Mouse (Mus musculus) midbrain, embryonic 16.5 days (tissue): ENCODE measurements at regions not wholly inside any gene's neighbourhood (a gene's known extent, or its start where the extent isn't known, plus 50 kb on each side); places are given as distances from the start of the nearest gene placed in this dataset.

Experiments used
- ATAC-seq: fragments of 200-750 bp; cut with Nextera tagmentation; 2 replicates; pipeline ENCODE4 v1.8.0; 2017; ENCODE audit warnings: moderate TSS enrichment
- H3K27ac ChIP-seq: fragments of 300-500 bp; sonication (generic); 2 replicates; pipeline ENCODE4 v1.5.1; 2014; ENCODE audit warnings: mild to moderate bottlenecking, low read length, mixed read lengths
- H3K27me3 ChIP-seq: fragments of 300-500 bp; sonication (generic); 2 replicates; pipeline ENCODE4 v1.6.1; 2014; ENCODE audit warnings: low read depth, low read length, mixed read lengths; ENCODE audit not compliant: control insufficient read depth, insufficient read depth
- H3K36me3 ChIP-seq: fragments of 300-500 bp; sonication (generic); 2 replicates; pipeline ENCODE4 v1.6.1; 2014; ENCODE audit warnings: mild to moderate bottlenecking, low read length, moderate library complexity, mixed read lengths; ENCODE audit not compliant: control insufficient read depth, insufficient read depth
- H3K4me1 ChIP-seq: fragments of 300-500 bp; sonication (generic); 2 replicates; pipeline ENCODE4 v1.6.1; 2014; ENCODE audit warnings: mild to moderate bottlenecking, low read length, mixed read lengths; ENCODE audit not compliant: control insufficient read depth, insufficient read depth
- H3K4me2 ChIP-seq: fragments of 300-500 bp; sonication (generic); 2 replicates; pipeline ENCODE4 v1.6.1; 2014; ENCODE audit warnings: mild to moderate bottlenecking, low read length, mixed read lengths
- H3K4me3 ChIP-seq: fragments of 300-500 bp; sonication (generic); 2 replicates; pipeline ENCODE4 v1.5.1; 2014; ENCODE audit warnings: low read depth, mild to moderate bottlenecking, low read length, moderate library complexity, mixed read lengths
- H3K9ac ChIP-seq: fragments of 300-500 bp; sonication (generic); 2 replicates; pipeline ENCODE4 v1.6.1; 2014; ENCODE audit warnings: low read depth, low read length, mixed read lengths
- H3K9me3 ChIP-seq: fragments of 300-500 bp; sonication (generic); replicated peaks from 2 replicates; pipeline ENCODE4 v1.6.1; 2014; ENCODE audit warnings: mild to moderate bottlenecking, low read length, mixed read lengths; ENCODE audit not compliant: control insufficient read depth, poor library complexity, severe bottlenecking
- WGBS: fragments of 180-500 bp; shearing (Covaris S2); extraction: QIAGEN DNeasy Blood & Tissue Kit; methylation state at CpG from one replicate; pipeline ENCODE4 v1.1.7; 2014; 5-methylcytosine and 5-hydroxymethylcytosine counted together

GRCm38 (mm10) chr15:85650241-85650640 lies 68.0 kb upstream of the Wnt7b start:
- Histone ChIP-seq H3K9me3 (no peaks in the 10 kb centered on the region), H3K4me3 (no peak overlapping the region), H3K27ac (no peak overlapping the region), H3K9ac (no peak overlapping the region), H3K4me2 (no peak overlapping the region), H3K4me1 (peaks cover 38% of the 10 kb centered on the region), H3K27me3 (peaks cover 9% of the 10 kb centered on the region), H3K36me3 (no peaks in the 10 kb centered on the region)
- no peak for ATAC-seq
- 79% methylated on average over 5 of the region's 5 CpGs for WGBS

GRCm38 (mm10) chr15:85651718-85652420 lies 69.6 kb upstream of the Wnt7b start:
- Histone ChIP-seq H3K27me3 (peaks cover 5% of the 10 kb centered on the region), H3K9ac (no peak overlapping the region), H3K4me1 (peaks cover 29% of the 10 kb centered on the region), H3K27ac (peak overlapping the region; percentile 98), H3K36me3 (no peaks in the 10 kb centered on the region), H3K4me2 (no peak overlapping the region), H3K4me3 (no peak overlapping the region), H3K9me3 (no peaks in the 10 kb centered on the region)
- ATAC-seq = no peak
- WGBS = 72% methylated on average over 9 of the region's 9 CpGs

DNA sequence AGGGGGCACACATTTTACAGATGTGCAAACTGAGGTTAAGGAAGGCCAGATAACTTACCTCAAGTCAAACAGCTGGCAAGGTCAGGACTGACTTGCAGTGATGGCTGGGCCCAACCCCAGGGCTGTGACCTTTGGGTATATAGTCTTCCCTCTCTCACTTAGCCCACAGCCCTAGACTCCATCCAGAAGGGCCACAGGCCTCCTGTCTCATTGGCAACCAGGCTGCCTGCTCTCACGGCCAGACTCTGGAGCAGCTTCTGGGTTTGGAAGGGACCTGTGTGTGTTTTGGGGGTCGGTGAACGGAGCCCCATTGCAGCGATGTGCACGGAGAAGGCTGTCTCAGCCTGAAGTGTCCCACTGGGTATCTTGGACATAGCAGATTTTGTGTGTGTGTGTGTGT lies 70.2 kb upstream of the Wnt7b start:
- peaks cover 6% of the 10 kb centered on the region for H3K27me3 ChIP-seq
- H3K9me3 ChIP-seq = no peaks in the 10 kb centered on the region
- WGBS = 59% methylated on average over 5 of the region's 5 CpGs
- H3K4me2 ChIP-seq = peak overlapping the region; percentile 64
- H3K4me3 ChIP-seq = no peak overlapping the region
- H3K9ac ChIP-seq = peak overlapping the region; percentile 45
- ATAC-seq = no peak
- no peaks in the 10 kb centered on the region for H3K36me3 ChIP-seq
- H3K27ac ChIP-seq = peak overlapping the region; percentile 98
- H3K4me1 ChIP-seq = peaks cover 29% of the 10 kb centered on the region

GRCm38 (mm10) chr15:85652871-85653337 lies 70.6 kb upstream of the Wnt7b start:
- Histone ChIP-seq H3K27ac (peak overlapping the region; percentile 98), H3K4me3 (peak overlapping the region; percentile 38)

GRCm38 (mm10) chr15:85653421-85654401 lies 71.4 kb upstream of the Wnt7b start:
- H3K36me3 ChIP-seq = no peaks in the 10 kb centered on the region
- peaks cover 29% of the 10 kb centered on the region for H3K4me1 ChIP-seq
- H3K9me3 ChIP-seq = no peaks in the 10 kb centered on the region
- peak overlapping the region; percentile 76 for H3K9ac ChIP-seq
- peak overlapping the region; percentile 38 for H3K4me3 ChIP-seq
- H3K27ac ChIP-seq = peak overlapping the region; percentile 98
- 17% methylated on average over 31 of the region's 32 CpGs for WGBS
- peaks cover 15% of the 10 kb centered on the region for H3K27me3 ChIP-seq
- ATAC-seq = peak; percentile 83
- H3K4me2 ChIP-seq = peak overlapping the region; percentile 64

More at GRCm38 (mm10) chr15:85652871-85653337, 70.6 kb upstream of the Wnt7b start:
- peak overlapping the region; percentile 76 for H3K9ac ChIP-seq
- WGBS = 20% methylated on average over 9 of the region's 9 CpGs
- peaks cover 29% of the 10 kb centered on the region for H3K4me1 ChIP-seq
- H3K27me3 ChIP-seq = peaks cover 10% of the 10 kb centered on the region
- ATAC-seq = peak; percentile 49
- peak overlapping the region; percentile 64 for H3K4me2 ChIP-seq
- H3K9me3 ChIP-seq = no peaks in the 10 kb centered on the region
- H3K36me3 ChIP-seq = no peaks in the 10 kb centered on the region

DNA sequence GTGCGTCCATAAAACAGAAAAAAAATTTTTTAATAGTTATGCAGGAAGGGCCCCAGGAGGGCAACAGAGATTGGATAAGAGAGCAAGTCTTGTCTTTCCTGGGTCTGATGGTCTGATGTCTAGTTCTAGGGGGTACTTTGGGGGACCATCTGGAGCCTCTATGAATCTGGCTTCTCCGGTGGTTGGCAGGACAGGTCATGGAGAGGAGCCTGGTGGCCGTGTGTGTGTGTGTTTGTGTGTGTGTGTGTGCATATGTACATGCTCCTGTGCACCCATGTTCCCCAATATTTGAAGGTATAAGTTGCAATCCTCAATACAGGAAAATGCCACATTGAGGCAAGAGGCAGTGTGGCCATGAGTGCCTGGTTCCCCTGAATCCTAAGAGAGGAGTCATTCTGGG lies 72.5 kb upstream of the Wnt7b start:
- WGBS = 81% methylated on average over 3 of the region's 3 CpGs
- H3K4me2 ChIP-seq = peak overlapping the region; percentile 64
- H3K4me1 ChIP-seq = peaks cover 29% of the 10 kb centered on the region
- H3K9ac ChIP-seq = peak overlapping the region; percentile 30; the same call in 1 of the 2 replicates
- ATAC-seq = no peak
- H3K36me3 ChIP-seq = no peaks in the 10 kb centered on the region
- H3K27me3 ChIP-seq = peaks cover 19% of the 10 kb centered on the region
- H3K9me3 ChIP-seq = no peaks in the 10 kb centered on the region
- peak overlapping the region; percentile 98 for H3K27ac ChIP-seq
- H3K4me3 ChIP-seq = no peak overlapping the region

- Histone ChIP-seq H3K9me3 (no peaks in the 10 kb centered on the region), H3K4me2 (peak overlapping the region; percentile 37), H3K36me3 (no peaks in the 10 kb centered on the region), H3K4me3 (no peak overlapping the region), H3K9ac (peak overlapping the region; percentile 5; the same call in 1 of the 2 replicates), H3K27me3 (peaks cover 22% of the 10 kb centered on the region), H3K4me1 (peaks cover 31% of the 10 kb centered on the region), H3K27ac (peak overlapping the region; percentile 98)
- WGBS = 26% methylated on average over 6 of the region's 6 CpGs
- peak; percentile 70 for ATAC-seq
Measured at GRCm38 (mm10) chr15:85655751-85656167, 73.5 kb upstream of the Wnt7b start.

- WGBS = 74% methylated on average over 6 of the region's 6 CpGs
Measured at GRCm38 (mm10) chr15:85656852-85657251, 74.6 kb upstream of the Wnt7b start.

More at GRCm38 (mm10) chr15:85656852-85657251, 74.6 kb upstream of the Wnt7b start:
- no peak for ATAC-seq
- H3K4me2 ChIP-seq = no peak overlapping the region
- H3K36me3 ChIP-seq = no peaks in the 10 kb centered on the region
- no peak overlapping the region for H3K9ac ChIP-seq
- H3K4me1 ChIP-seq = peaks cover 31% of the 10 kb centered on the region
- H3K4me3 ChIP-seq = no peak overlapping the region
- no peaks in the 10 kb centered on the region for H3K9me3 ChIP-seq
- H3K27me3 ChIP-seq = peaks cover 26% of the 10 kb centered on the region
- H3K27ac ChIP-seq = no peak overlapping the region
